Mouse (Mus musculus): Measurements from ENCODE around the gene Prdx2.

Prdx2 gene

DNA sequence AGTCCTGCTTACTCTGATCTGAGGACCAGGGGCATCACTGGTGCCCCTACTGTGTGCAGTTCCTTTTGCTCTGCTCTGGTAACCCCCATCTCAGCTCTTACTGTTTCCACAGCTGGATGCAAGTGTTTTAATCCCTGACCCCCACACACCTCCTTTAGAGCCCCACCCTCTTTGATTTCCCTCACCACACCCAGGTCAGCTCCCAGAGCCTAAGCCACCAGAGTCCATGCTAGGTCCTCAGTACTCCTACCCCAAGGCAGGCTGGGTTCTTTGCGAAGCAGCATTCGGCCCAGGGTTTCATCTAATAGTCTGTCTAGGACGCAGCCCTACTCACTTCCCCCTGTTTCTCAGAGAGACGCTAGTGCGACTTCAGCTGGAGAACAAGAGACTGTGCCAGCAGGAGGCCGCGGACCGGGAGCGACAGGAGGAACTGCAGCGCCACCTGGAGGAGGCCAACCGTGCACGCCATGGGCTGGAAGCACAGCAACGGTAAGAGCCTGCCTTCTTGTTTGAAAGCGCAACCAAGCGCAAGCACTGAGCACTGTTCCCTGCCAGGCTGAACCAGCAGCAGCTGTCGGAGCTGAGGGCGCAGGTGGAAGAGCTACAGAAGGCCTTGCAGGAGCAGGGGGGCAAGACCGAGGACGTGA, 28.4 kb downstream of the Prdx2 start:
- DNase-seq (ENCODE audit: low read depth, low spot score): peak; percentile 74

DNA sequence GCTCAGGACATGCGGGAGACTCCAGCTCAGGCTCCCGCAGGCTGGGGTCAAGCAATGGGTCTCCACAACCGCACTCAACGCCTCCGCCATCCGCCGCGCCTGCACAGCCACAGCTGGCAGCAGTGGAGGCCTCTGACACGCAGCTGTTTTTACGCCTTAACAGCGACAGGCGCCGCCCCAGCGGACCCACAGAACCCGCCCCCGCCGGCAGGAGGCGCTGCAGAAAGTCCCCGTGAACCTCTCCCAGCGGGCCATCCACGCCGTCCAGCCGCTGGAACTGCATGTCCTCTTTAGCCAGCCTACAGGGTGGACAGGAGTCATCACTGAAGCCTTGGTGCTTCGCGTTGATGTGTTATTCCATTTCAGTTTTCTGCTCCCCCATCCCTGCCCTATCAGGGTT, 38.3 kb downstream of the Prdx2 start:
- no peak for DNase-seq (ENCODE audit: low read depth, low spot score)

GRCm38 (mm10) chr8:85011242-85011641, 41.9 kb downstream of the Prdx2 start:
- DNase-seq (ENCODE audit: low read depth, low spot score): no peak

DNA sequence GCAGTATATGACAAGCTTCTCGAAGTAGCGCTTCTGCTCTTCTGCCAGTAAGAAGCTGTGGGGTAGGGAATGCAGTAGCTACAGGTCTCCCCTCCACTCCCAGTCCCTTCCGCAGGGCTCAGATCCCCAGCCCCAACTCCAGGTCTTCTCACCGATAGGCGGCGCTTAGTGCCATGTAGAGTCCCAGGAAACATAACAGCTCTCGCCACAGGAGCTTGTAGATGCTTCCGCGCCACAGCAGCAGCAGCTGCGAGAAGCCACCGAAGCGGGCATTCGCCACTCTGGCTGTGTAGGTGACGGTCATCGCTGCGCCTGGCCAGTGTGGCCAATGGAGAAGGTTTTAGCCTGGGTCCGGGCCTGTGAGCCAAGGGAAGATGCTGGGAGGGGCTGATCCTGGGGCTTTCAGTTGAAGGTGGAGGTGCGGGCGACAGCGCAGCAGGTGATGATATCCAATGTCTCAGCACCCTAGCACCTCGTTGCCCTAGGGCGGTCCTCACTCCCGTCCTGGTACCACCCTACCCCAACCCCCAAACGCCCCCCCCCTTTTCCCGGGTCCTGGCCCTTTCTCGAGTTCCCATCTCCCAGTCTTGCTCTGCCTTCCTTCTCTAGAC, 43.9 kb downstream of the Prdx2 start:
- peak; percentile 77 for DNase-seq (ENCODE audit: low read depth, low spot score)

DNA sequence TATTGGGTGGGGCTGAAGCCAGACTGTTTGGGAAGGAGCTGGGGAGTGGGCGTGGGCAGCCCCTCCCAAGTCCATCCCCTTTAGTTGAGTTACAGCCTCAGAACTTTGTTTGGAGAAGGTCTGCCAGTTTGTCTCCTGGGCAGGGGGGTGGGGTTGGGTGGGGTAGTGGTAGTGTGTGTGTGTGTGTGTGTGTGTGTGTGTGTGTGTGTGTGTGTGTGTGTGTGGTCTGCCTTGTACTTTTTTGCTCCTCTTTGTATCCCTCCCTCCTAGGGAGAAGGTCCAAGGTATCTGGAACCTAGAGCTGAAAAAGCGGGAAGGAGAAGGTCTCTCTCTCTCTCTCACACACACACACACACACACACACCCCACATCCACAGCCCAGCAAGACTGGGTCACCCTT, 45.0 kb downstream of the Prdx2 start, which contains the start of gene Best2:
TSS of gene Best2 (minus strand) at position 101 of the 400 bp plus-strand sequence.
- DNase-seq (ENCODE audit: low read depth, low spot score): no peak

GRCm38 (mm10) chr8:85016724-85017123, 47.3 kb downstream of the Prdx2 start:
- DNase-seq (ENCODE audit: low read depth, low spot score): no peak

- DNase-seq (ENCODE audit: low read depth, low spot score): no peak
These were observed 47.8 kb downstream of the Prdx2 start for GRCm38 (mm10) chr8:85017209-85017608.

DNA sequence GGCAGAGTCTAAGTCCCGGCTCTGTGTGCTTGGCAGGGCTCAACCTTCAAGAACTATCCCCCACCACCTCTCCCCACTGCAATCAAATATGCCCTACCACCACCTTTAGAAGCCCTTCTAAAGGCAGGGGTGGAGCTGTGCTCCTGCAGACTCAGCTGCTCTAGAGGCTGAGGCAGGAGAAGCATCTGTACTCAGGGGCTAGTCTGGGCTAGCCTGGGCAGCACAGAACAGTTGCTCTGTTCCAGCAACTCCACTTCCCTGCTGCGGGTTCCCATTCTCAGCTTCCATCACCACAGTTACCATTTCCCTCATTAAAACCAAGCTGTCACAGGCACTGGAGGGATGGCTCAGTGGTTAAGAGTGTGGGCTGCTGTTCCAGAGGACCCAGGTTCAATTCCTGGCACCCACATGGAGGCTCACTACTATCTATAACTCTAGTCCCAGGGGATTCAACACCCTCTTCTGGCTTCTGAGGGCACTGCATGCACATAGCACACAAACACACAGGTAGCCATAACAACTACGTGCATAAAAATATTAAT, 52.2 kb downstream of the Prdx2 start:
- DNase-seq (ENCODE audit: low read depth, low spot score): no peak

- DNase-seq (ENCODE audit: low read depth, low spot score): no peak
These were observed 54.5 kb downstream of the Prdx2 start for GRCm38 (mm10) chr8:85023846-85024245.

All from retina, postnatal 7 days (tissue).